Mouse (Mus musculus): ENCODE data around the gene Gabra3. TPM values are rescaled to one million over a fixed set of nuclear protein-coding genes. Genes with fewer than 3 reads are reported as not detected.

Gene Gabra3
- not detected for polyA plus RNA-seq (2017; shearing (Covaris generic))

GRCm38 (mm10) chrX:72656230-72656898 is at the start of gene Gabra3:
Gene Gabra3, minus strand, starts transcription at chrX:72656848.

GRCm38 (mm10) chrX:72386758-72387157 is 269.9 kb downstream of the Gabra3 start, which contains the start of gene Magea10:
Gene Magea10, minus strand, starts transcription at chrX:72386858.

Other genes starting within 250 kb of the Gabra3 start
- not detected for gene Gabrq, start 168.3 kb upstream of the Gabra3 start, polyA plus RNA-seq (2017; shearing (Covaris generic))